Mouse (Mus musculus) embryonic fibroblast, embryonic 13.5 days (primary cell): ENCODE data around the gene Bpi. TPM values are rescaled to one million over a fixed set of nuclear protein-coding genes. Genes with fewer than 3 reads are reported as not detected.

Source experiments
- H3K27ac ChIP-seq: 2 replicates; pipeline ENCODE4 v1.5.1; 2012; ENCODE audit warnings: low read length, control low read depth, inconsistent platforms; ENCODE audit not compliant: insufficient read depth
- H3K4me1 ChIP-seq: 2 replicates; pipeline ENCODE4 v1.6.1; 2011; ENCODE audit warnings: low read length; ENCODE audit not compliant: control insufficient read depth, insufficient read depth
- H3K4me3 ChIP-seq: 2 replicates; pipeline ENCODE4 v1.5.1; 2011; ENCODE audit warnings: mild to moderate bottlenecking, control low read depth, low read length; ENCODE audit not compliant: insufficient read depth
- CTCF ChIP-seq: IDR thresholded peaks from 2 replicates; pipeline ENCODE4 v1.5.1; 2011; ENCODE audit warnings: mild to moderate bottlenecking, control low read depth, low read length, moderate library complexity, borderline replicate concordance; ENCODE audit not compliant: insufficient read depth
- POLR2A ChIP-seq: IDR thresholded peaks from 2 replicates; pipeline ENCODE4 v1.6.1; 2011; ENCODE audit warnings: low read depth, mild to moderate bottlenecking, control low read depth, low read length, moderate library complexity
- polyA plus RNA-seq: library from polyadenylated mRNA; stranded (reverse); fragments of >200 nt; gene quantifications from 2 replicates; pipeline ENCODE4 v1.2.4, GENCODE M21; 2011; ENCODE audit warnings: low read depth; ENCODE audit not compliant: missing spikeins, insufficient read length

Gene Bpi
- polyA plus RNA-seq, 1 experiment: not detected

GRCm38 (mm10) chr2:158308276-158308675, 50.4 kb downstream of the Bpi start:
- Histone ChIP-seq H3K4me3 (no peak overlapping the region), H3K4me1 (no peaks in the 10 kb centered on the region), H3K27ac (no peak overlapping the region)
- TF ChIP-seq CTCF (no peak), POLR2A (no peak)

GRCm38 (mm10) chr2:158313089-158313488, 55.2 kb downstream of the Bpi start:
- TF ChIP-seq POLR2A: no peak
- no peaks in the 10 kb centered on the region for H3K4me1 ChIP-seq
- no peak overlapping the region for H3K4me3 ChIP-seq
- H3K27ac ChIP-seq: no peak overlapping the region

GRCm38 (mm10) chr2:158316371-158316770, 58.5 kb downstream of the Bpi start:
- no peak overlapping the region for H3K27ac ChIP-seq
- TF ChIP-seq POLR2A (no peak), CTCF (0 out of 2 replicates have a peak, but pooled peaks have one; percentile 5)
- no peak overlapping the region for H3K4me3 ChIP-seq
- H3K4me1 ChIP-seq: no peaks in the 10 kb centered on the region

GRCm38 (mm10) chr2:158317026-158317425, 59.1 kb downstream of the Bpi start:
- H3K4me1 ChIP-seq: no peaks in the 10 kb centered on the region

GRCm38 (mm10) chr2:158321596-158321995, 63.7 kb downstream of the Bpi start:
- Histone ChIP-seq H3K4me3 (no peak overlapping the region), H3K27ac (no peak overlapping the region), H3K4me1 (no peaks in the 10 kb centered on the region)
- TF ChIP-seq POLR2A: no peak
- no peak for TF ChIP-seq CTCF

More at GRCm38 (mm10) chr2:158317026-158317425, 59.1 kb downstream of the Bpi start:
- no peak overlapping the region for H3K4me3 ChIP-seq
- no peak overlapping the region for H3K27ac ChIP-seq
- TF ChIP-seq CTCF (no peak), POLR2A (no peak)

GRCm38 (mm10) chr2:158322845-158323244, 65.0 kb downstream of the Bpi start:
- Histone ChIP-seq H3K4me1 (no peaks in the 10 kb centered on the region), H3K4me3 (no peak overlapping the region), H3K27ac (no peak overlapping the region)
- TF ChIP-seq CTCF (no peak), POLR2A (no peak)

- H3K27ac ChIP-seq: no peak overlapping the region
- H3K4me1 ChIP-seq: no peaks in the 10 kb centered on the region
- no peak overlapping the region for H3K4me3 ChIP-seq
- TF ChIP-seq CTCF (no peak), POLR2A (no peak)
Measured at GRCm38 (mm10) chr2:158324531-158325190, 66.8 kb downstream of the Bpi start.

GRCm38 (mm10) chr2:158325609-158326008, 67.7 kb downstream of the Bpi start:
- no peaks in the 10 kb centered on the region for H3K4me1 ChIP-seq
- H3K27ac ChIP-seq: no peak overlapping the region
- TF ChIP-seq CTCF: no peak
- no peak for TF ChIP-seq POLR2A
- no peak overlapping the region for H3K4me3 ChIP-seq

Other genes starting within 250 kb of the Bpi start
- 18.2 and 20.6 TPM in 2 replicates for gene Tti1, start 229.7 kb upstream of the Bpi start, polyA plus RNA-seq
- gene Rprd1b, start 229.6 kb upstream of the Bpi start, polyA plus RNA-seq: 20.8 and 24.1 TPM in 2 replicates
- gene Tgm2, start 111.7 kb upstream of the Bpi start, polyA plus RNA-seq: 15.8 and 33.1 TPM in 2 replicates
- 0.17 and 0.61 TPM in 2 replicates for gene D630003M21Rik, start 28.9 kb upstream of the Bpi start, polyA plus RNA-seq
- gene Lbp, start 48.4 kb downstream of the Bpi start, polyA plus RNA-seq: 0.47 and 2.7 TPM in 2 replicates
- 0.54 and 1.3 TPM in 2 replicates for gene Snhg11, start 117.5 kb downstream of the Bpi start, polyA plus RNA-seq
- gene Ralgapb, start 151.8 kb downstream of the Bpi start, polyA plus RNA-seq: 49.5 and 55.2 TPM in 2 replicates
- not detected in 2 replicates for gene Adig, start 244.5 kb downstream of the Bpi start, polyA plus RNA-seq